Mouse (Mus musculus): ENCODE data around the gene Fbln7. TPM values are rescaled to one million over a fixed set of nuclear protein-coding genes. Genes with fewer than 3 reads are reported as not detected.

The Fbln7 gene
- polyA plus RNA-seq (2012; fragmentation: generic; extraction: Trizol): 0.19 TPM

- no peak within 1 kb of the TSS for H3K4me3 ChIP-seq
- H3K36me3 ChIP-seq (ENCODE audit: control insufficient read depth, insufficient read depth): no peaks in the 10 kb centered on the region
- H3K27me3 ChIP-seq (ENCODE audit: control insufficient read depth, insufficient read depth, insufficient read length): peaks cover 16% of the 10 kb centered on the region
- peak within 1 kb of the TSS; percentile 81 for H3K4me2 ChIP-seq (ENCODE audit: low read depth)
- no peak for TF ChIP-seq CEBPB (IDR thresholded peaks at IDR 0.05; ENCODE audit: insufficient read depth, poor library complexity, severe bottlenecking)
- no peak for TF ChIP-seq POLR2AphosphoS2 (IDR thresholded peaks at IDR 0.05; ENCODE audit: insufficient read length, low read depth)
- no peak for TF ChIP-seq MYOD1 (IDR thresholded peaks at IDR 0.05; ENCODE audit: control insufficient read depth in 1 of 3, insufficient read length in 2 of 3, low read depth in 2 of 3)
- no peak for TF ChIP-seq POLR2A (IDR thresholded peaks at IDR 0.05; ENCODE audit: insufficient read length, low read depth)
- no peak for TF ChIP-seq MAX (IDR thresholded peaks at IDR 0.05; ENCODE audit: low read depth)
- no peak for TF ChIP-seq REST (IDR thresholded peaks at IDR 0.05; ENCODE audit: insufficient read depth, insufficient read length)
- no peak for TF ChIP-seq USF1 (IDR thresholded peaks at IDR 0.05; ENCODE audit: low read depth)
- no peak for TF ChIP-seq MYOG (IDR thresholded peaks at IDR 0.05; ENCODE audit: control insufficient read depth in 1 of 3, insufficient read depth in 1 of 3, insufficient read length in 2 of 3, low read depth in 2 of 3)
- no peak within 1 kb of the TSS for H3ac ChIP-seq (ENCODE audit: control insufficient read depth, insufficient read length)
- H3K79me2 ChIP-seq (ENCODE audit: control insufficient read depth, insufficient read depth): no peaks in the 10 kb centered on the region
Measured at GRCm38 (mm10) chr2:128862636-128863035, at the start of gene Fbln7. Gene Fbln7, plus strand, starts transcription at chr2:128862981.

DNA sequence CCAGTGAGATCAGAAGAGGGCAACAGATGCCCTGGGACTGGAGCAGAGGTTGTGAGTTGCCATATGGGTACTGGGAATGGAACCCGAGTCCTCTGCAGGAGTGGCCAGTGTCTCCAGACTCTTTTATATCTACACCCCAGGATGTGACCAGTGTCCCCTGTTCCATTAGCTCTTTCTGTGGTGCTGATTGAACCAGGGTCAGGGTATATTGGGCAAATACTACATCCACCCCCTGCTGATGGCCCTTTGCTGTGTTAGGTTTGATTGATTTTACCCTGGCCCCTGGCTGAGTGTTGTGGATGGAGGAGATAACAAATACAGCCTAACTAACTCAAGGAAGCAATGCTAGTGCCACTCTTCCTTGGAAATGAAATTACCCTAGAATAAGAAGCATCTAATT lies 46.5 kb upstream of the Fbln7 start:
- Histone ChIP-seq H3ac (ENCODE audit: control insufficient read depth, insufficient read length) (no peak overlapping the region), H3K4me2 (ENCODE audit: low read depth) (no peak overlapping the region), H3K27me3 (ENCODE audit: control insufficient read depth, insufficient read depth, insufficient read length) (no peaks in the 10 kb centered on the region), H3K79me2 (ENCODE audit: control insufficient read depth, insufficient read depth) (peaks cover 28% of the 10 kb centered on the region), H3K4me3 (no peak overlapping the region), H3K36me3 (ENCODE audit: control insufficient read depth, insufficient read depth) (no peaks in the 10 kb centered on the region)
- no peak for TF ChIP-seq MYOD1 (IDR thresholded peaks at IDR 0.05; ENCODE audit: control insufficient read depth in 1 of 3, insufficient read length in 2 of 3, low read depth in 2 of 3)
- no peak for TF ChIP-seq POLR2AphosphoS2 (IDR thresholded peaks at IDR 0.05; ENCODE audit: insufficient read length, low read depth)
- no peak for TF ChIP-seq TCF3 (IDR thresholded peaks at IDR 0.05; ENCODE audit: insufficient read length, low read depth)
- no peak for TF ChIP-seq E2F4 (IDR thresholded peaks at IDR 0.05; ENCODE audit: insufficient read depth)
- TF ChIP-seq MAX (IDR thresholded peaks at IDR 0.05; ENCODE audit: low read depth): no peak
- no peak for TF ChIP-seq SRF (IDR thresholded peaks at IDR 0.05; ENCODE audit: control insufficient read depth, insufficient read length, low read depth)
- TF ChIP-seq TCF12 (IDR thresholded peaks at IDR 0.05; ENCODE audit: insufficient read depth, poor library complexity, severe bottlenecking): no peak

- peak overlapping the region; percentile 98 for H3K4me2 ChIP-seq (ENCODE audit: low read depth)
- no peaks in the 10 kb centered on the region for H3K27me3 ChIP-seq (ENCODE audit: control insufficient read depth, insufficient read depth, insufficient read length)
- H3K79me2 ChIP-seq (ENCODE audit: control insufficient read depth, insufficient read depth): peaks cover 34% of the 10 kb centered on the region
- no peak overlapping the region for H3ac ChIP-seq (ENCODE audit: control insufficient read depth, insufficient read length)
- TF ChIP-seq POLR2AphosphoS2 (IDR thresholded peaks at IDR 0.05; ENCODE audit: insufficient read length, low read depth): no peak
- no peak for TF ChIP-seq TCF3 (IDR thresholded peaks at IDR 0.05; ENCODE audit: insufficient read length, low read depth)
- no peak for TF ChIP-seq E2F4 (IDR thresholded peaks at IDR 0.05; ENCODE audit: insufficient read depth)
- no peaks in the 10 kb centered on the region for H3K36me3 ChIP-seq (ENCODE audit: control insufficient read depth, insufficient read depth)
- H3K4me3 ChIP-seq: peak overlapping the region; percentile 90
Measured at GRCm38 (mm10) chr2:128816916-128817315, 45.9 kb upstream of the Fbln7 start.

- Histone ChIP-seq H3K4me2 (ENCODE audit: low read depth) (peak overlapping the region; percentile 98), H3K4me3 (peak overlapping the region; percentile 90), H3K36me3 (ENCODE audit: control insufficient read depth, insufficient read depth) (no peaks in the 10 kb centered on the region), H3K79me2 (ENCODE audit: control insufficient read depth, insufficient read depth) (peaks cover 34% of the 10 kb centered on the region), H3K27me3 (ENCODE audit: control insufficient read depth, insufficient read depth, insufficient read length) (no peaks in the 10 kb centered on the region), H3ac (ENCODE audit: control insufficient read depth, insufficient read length) (no peak overlapping the region)
- no peak for TF ChIP-seq POLR2AphosphoS2 (IDR thresholded peaks at IDR 0.05; ENCODE audit: insufficient read length, low read depth)
- TF ChIP-seq TCF12 (IDR thresholded peaks at IDR 0.05; ENCODE audit: insufficient read depth, poor library complexity, severe bottlenecking): no peak
- TF ChIP-seq E2F4 (IDR thresholded peaks at IDR 0.05; ENCODE audit: insufficient read depth): no peak
- TF ChIP-seq POLR2A (IDR thresholded peaks at IDR 0.05; ENCODE audit: insufficient read length, low read depth): no peak
- no peak for TF ChIP-seq SRF (IDR thresholded peaks at IDR 0.05; ENCODE audit: control insufficient read depth, insufficient read length, low read depth)
- TF ChIP-seq MYOD1 (IDR thresholded peaks at IDR 0.05; ENCODE audit: control insufficient read depth in 1 of 3, insufficient read length in 2 of 3, low read depth in 2 of 3): no peak
- no peak for TF ChIP-seq REST (IDR thresholded peaks at IDR 0.05; ENCODE audit: insufficient read depth, insufficient read length)
- no peak for TF ChIP-seq CEBPB (IDR thresholded peaks at IDR 0.05; ENCODE audit: insufficient read depth, poor library complexity, severe bottlenecking)
- no peak for TF ChIP-seq MAX (IDR thresholded peaks at IDR 0.05; ENCODE audit: low read depth)
- no peak for TF ChIP-seq TCF3 (IDR thresholded peaks at IDR 0.05; ENCODE audit: insufficient read length, low read depth)
- TF ChIP-seq USF1 (IDR thresholded peaks at IDR 0.05; ENCODE audit: low read depth): no peak
- no peak for TF ChIP-seq MYOG (IDR thresholded peaks at IDR 0.05; ENCODE audit: control insufficient read depth in 1 of 3, insufficient read depth in 1 of 3, insufficient read length in 2 of 3, low read depth in 2 of 3)
Measured at GRCm38 (mm10) chr2:128817387-128817785, 45.4 kb upstream of the Fbln7 start.

DNA sequence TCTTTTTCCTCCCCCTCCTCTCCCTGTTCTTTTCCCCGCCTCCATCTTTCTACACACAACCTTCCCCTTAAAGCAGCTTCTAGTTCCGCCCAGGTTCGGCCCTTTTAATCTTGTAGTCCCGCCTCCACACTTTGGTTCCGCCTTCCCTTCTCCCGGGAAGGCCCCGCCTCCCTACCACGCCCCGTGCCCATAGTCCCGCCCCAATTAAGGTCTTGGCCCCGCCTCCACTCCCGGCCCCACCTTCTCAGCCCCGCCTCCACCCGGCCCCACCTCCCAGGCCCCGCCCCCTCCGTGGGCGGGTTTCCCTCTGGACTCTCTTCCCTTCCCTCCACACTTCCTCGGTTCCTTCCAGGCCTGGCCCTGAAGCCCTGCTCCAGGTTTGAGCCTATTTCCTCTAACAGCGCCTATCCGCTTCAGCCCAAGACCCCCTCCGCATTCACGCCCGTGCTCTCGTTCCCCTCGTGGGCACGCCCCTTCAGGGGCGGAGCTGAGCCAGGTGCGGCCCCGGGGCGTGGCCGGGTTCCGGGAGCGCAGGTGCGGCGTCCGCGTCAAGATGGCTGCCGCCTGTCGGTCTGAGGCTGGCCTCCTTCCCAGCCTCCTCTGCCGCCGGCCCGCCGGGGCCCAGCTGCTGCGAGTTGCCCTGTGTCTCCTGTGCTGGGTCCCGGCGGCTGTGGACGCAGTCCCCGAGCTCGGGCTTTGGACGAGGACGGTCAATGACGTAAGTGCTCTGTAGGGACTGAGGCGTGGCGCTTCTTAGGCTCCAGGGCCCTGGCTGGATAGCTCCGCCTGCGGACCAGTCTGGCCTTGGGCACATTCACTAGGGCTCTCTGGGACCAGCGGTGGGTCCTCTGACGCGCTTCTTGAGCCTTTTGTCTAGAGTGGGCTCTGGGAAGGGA lies 44.7 kb upstream of the Fbln7 start, which contains the start of gene Tmem87b:
Tmem87b (plus strand) TSS at position 333 of the 896 bp plus-strand sequence.
- Histone ChIP-seq H3K36me3 (ENCODE audit: control insufficient read depth, insufficient read depth) (no peaks in the 10 kb centered on the region), H3K4me3 (peak within 1 kb of the TSS; percentile 90), H3K4me2 (ENCODE audit: low read depth) (peak within 1 kb of the TSS; percentile 98), H3K27me3 (ENCODE audit: control insufficient read depth, insufficient read depth, insufficient read length) (no peaks in the 10 kb centered on the region), H3ac (ENCODE audit: control insufficient read depth, insufficient read length) (peak within 1 kb of the TSS; percentile 31), H3K79me2 (ENCODE audit: control insufficient read depth, insufficient read depth) (peaks cover 34% of the 10 kb centered on the region)
- TF ChIP-seq MYOG (IDR thresholded peaks at IDR 0.05; ENCODE audit: control insufficient read depth in 1 of 3, insufficient read depth in 1 of 3, insufficient read length in 2 of 3, low read depth in 2 of 3) (peak; percentile 14 to 84 (median 69)), TCF3 (IDR thresholded peaks at IDR 0.05; ENCODE audit: insufficient read length, low read depth) (peak; percentile 27), MAX (IDR thresholded peaks at IDR 0.05; ENCODE audit: low read depth) (no peak), MYOD1 (IDR thresholded peaks at IDR 0.05; ENCODE audit: control insufficient read depth in 1 of 3, insufficient read length in 2 of 3, low read depth in 2 of 3) (peak in 2 of 3 experiments; percentile 70 to 86), E2F4 (IDR thresholded peaks at IDR 0.05; ENCODE audit: insufficient read depth) (no peak), USF1 (IDR thresholded peaks at IDR 0.05; ENCODE audit: low read depth) (no peak), TCF12 (IDR thresholded peaks at IDR 0.05; ENCODE audit: insufficient read depth, poor library complexity, severe bottlenecking) (no peak), CEBPB (IDR thresholded peaks at IDR 0.05; ENCODE audit: insufficient read depth, poor library complexity, severe bottlenecking) (no peak), REST (IDR thresholded peaks at IDR 0.05; ENCODE audit: insufficient read depth, insufficient read length) (no peak), POLR2A (IDR thresholded peaks at IDR 0.05; ENCODE audit: insufficient read length, low read depth) (peak; percentile 90), SRF (IDR thresholded peaks at IDR 0.05; ENCODE audit: control insufficient read depth, insufficient read length, low read depth) (no peak), POLR2AphosphoS2 (IDR thresholded peaks at IDR 0.05; ENCODE audit: insufficient read length, low read depth) (peak; percentile 85)
